Mouse (Mus musculus) cerebellum, adult 2 months (tissue): ENCODE measurements around the gene Cib1. TPM values are rescaled to one million over a fixed set of nuclear protein-coding genes. Genes with fewer than 3 reads are reported as not detected.

Source experiments
- DNase-seq, 2 experiments: peaks; one replicate each; pipeline ENCODE4 v3.0.0; 2021
- H3K27ac ChIP-seq: fragments of 200-500 bp; 2 replicates; pipeline ENCODE4 v1.5.1; 2012; ENCODE audit warnings: low read length, control low read depth, inconsistent platforms; ENCODE audit not compliant: insufficient read depth
- H3K27me3 ChIP-seq: fragments of 200-500 bp; 2 replicates; pipeline ENCODE4 v1.6.1; 2012; ENCODE audit warnings: inconsistent platforms, mild to moderate bottlenecking, low read length, moderate library complexity; ENCODE audit not compliant: control insufficient read depth, insufficient read depth
- H3K4me1 ChIP-seq: fragments of 200-500 bp; 2 replicates; pipeline ENCODE4 v1.6.1; 2011; ENCODE audit warnings: low read length; ENCODE audit not compliant: control insufficient read depth, insufficient read depth
- H3K4me3 ChIP-seq: fragments of 200-500 bp; replicated peaks from 2 replicates; pipeline ENCODE3; 2011; ENCODE audit warnings: mild to moderate bottlenecking, low read depth, low read length, control low read depth; ENCODE audit not compliant: insufficient read depth
- CTCF ChIP-seq: fragments of 200-500 bp; IDR thresholded peaks from 2 replicates; pipeline ENCODE4 v1.5.1; 2011; ENCODE audit warnings: low read depth, mild to moderate bottlenecking, control low read depth, low read length, moderate library complexity, borderline replicate concordance; ENCODE audit not compliant: insufficient read depth
- POLR2A ChIP-seq: fragments of 200-500 bp; IDR thresholded peaks from 2 replicates; pipeline ENCODE4 v1.6.1; 2011; ENCODE audit warnings: low read length, control low read depth, borderline replicate concordance; ENCODE audit not compliant: insufficient read depth
- WGBS: fragments of 180-500 bp; shearing (Covaris S2); methylation state at CpG from one replicate; pipeline ENCODE4 v1.1.7; 2018; 5-methylcytosine and 5-hydroxymethylcytosine counted together
- polyA plus RNA-seq: library from polyadenylated mRNA; depleted of rRNA; stranded (reverse); fragments of >200 nt; gene quantifications from 2 replicates; pipeline ENCODE4 v1.2.3, GENCODE M21; 2012

Gene Cib1
- polyA plus RNA-seq, 1 experiment: 40.1 TPM

GRCm38 (mm10) chr7:80267764-80268163 lies 35.2 kb upstream of the Cib1 start:
- no peak for DNase-seq
- H3K4me1 ChIP-seq: peaks cover 6% of the 10 kb centered on the region; the same call in 1 of the 2 replicates
- WGBS: 79% methylated on average over 1 of the region's 1 CpGs
- H3K27ac ChIP-seq: no peak overlapping the region
- no peak overlapping the region for H3K4me3 ChIP-seq
- no peak for TF ChIP-seq POLR2A
- no peak for TF ChIP-seq CTCF
- H3K27me3 ChIP-seq: no peaks in the 10 kb centered on the region

- TF ChIP-seq CTCF (no peak), POLR2A (no peak)
- Histone ChIP-seq H3K27me3 (no peaks in the 10 kb centered on the region), H3K4me1 (peaks cover 3% of the 10 kb centered on the region; the same call in 1 of the 2 replicates), H3K27ac (no peak overlapping the region), H3K4me3 (no peak overlapping the region)
- 75% methylated on average over 12 of the region's 12 CpGs for WGBS
- DNase-seq: no peak
These were observed 32.0 kb upstream of the Cib1 start for GRCm38 (mm10) chr7:80264606-80265005.

GRCm38 (mm10) chr7:80261372-80261990 lies 28.9 kb upstream of the Cib1 start:
- WGBS: under 1% methylated on average over 32 of the region's 32 CpGs
- no peak for TF ChIP-seq POLR2A
- no peak for TF ChIP-seq CTCF

GRCm38 (mm10) chr7:80260625-80261371 lies 28.2 kb upstream of the Cib1 start, which contains the start of gene Ngrn:
TSS of gene Ngrn (plus strand) at chr7:80261215.
- 27% methylated on average over 40 of the region's 40 CpGs for WGBS
- TF ChIP-seq POLR2A (peak; percentile 89), CTCF (no peak)
- H3K4me3 ChIP-seq: peak within 1 kb of the TSS; percentile 86
- no peaks in the 10 kb centered on the region for H3K27me3 ChIP-seq
- peak; percentile 85 to 86 for DNase-seq
- peak within 1 kb of the TSS; percentile 29 for H3K27ac ChIP-seq
- no peaks in the 10 kb centered on the region for H3K4me1 ChIP-seq

More at GRCm38 (mm10) chr7:80261372-80261990, 28.9 kb upstream of the Cib1 start:
- Histone ChIP-seq H3K27me3 (no peaks in the 10 kb centered on the region), H3K4me1 (no peaks in the 10 kb centered on the region), H3K27ac (peak overlapping the region; percentile 29), H3K4me3 (peak overlapping the region; percentile 86)
- DNase-seq: no peak

- Histone ChIP-seq H3K4me3 (no peak overlapping the region), H3K27ac (no peak overlapping the region), H3K27me3 (no peaks in the 10 kb centered on the region), H3K4me1 (no peaks in the 10 kb centered on the region)
- no peak for DNase-seq
- TF ChIP-seq CTCF: no peak
- no peak for TF ChIP-seq POLR2A
- WGBS: 54% methylated on average over 2 of the region's 2 CpGs
These were observed 25.1 kb upstream of the Cib1 start for GRCm38 (mm10) chr7:80257706-80258105.

GRCm38 (mm10) chr7:80255981-80256380 lies 23.4 kb upstream of the Cib1 start:
- no peak for DNase-seq
- Histone ChIP-seq H3K27ac (no peak overlapping the region), H3K27me3 (no peaks in the 10 kb centered on the region), H3K4me3 (no peak overlapping the region), H3K4me1 (no peaks in the 10 kb centered on the region)
- TF ChIP-seq POLR2A: no peak
- TF ChIP-seq CTCF: no peak
- WGBS: 72% methylated on average over 2 of the region's 2 CpGs

- Histone ChIP-seq H3K27ac (no peak overlapping the region), H3K4me3 (no peak overlapping the region), H3K4me1 (no peaks in the 10 kb centered on the region), H3K27me3 (no peaks in the 10 kb centered on the region)
- TF ChIP-seq POLR2A (no peak), CTCF (no peak)
- DNase-seq: no peak
- 86% methylated on average over 11 of the region's 11 CpGs for WGBS
These were observed 20.3 kb upstream of the Cib1 start for GRCm38 (mm10) chr7:80252886-80253285.

GRCm38 (mm10) chr7:80252437-80252836 lies 19.8 kb upstream of the Cib1 start:
- Histone ChIP-seq H3K27me3 (no peaks in the 10 kb centered on the region), H3K4me3 (no peak overlapping the region), H3K27ac (no peak overlapping the region), H3K4me1 (no peaks in the 10 kb centered on the region)
- no peak for DNase-seq
- 62% methylated on average over 7 of the region's 7 CpGs for WGBS
- TF ChIP-seq POLR2A (no peak), CTCF (no peak)
